Mouse (Mus musculus) retina, adult 2 months (tissue): ENCODE results near the gene Pdia5.

Experiments
- DNase-seq: peaks from one replicate; pipeline ENCODE4 v3.0.0-alpha.2; 2012; ENCODE audit warnings: low read depth, low spot score

Pdia5 gene

DNA sequence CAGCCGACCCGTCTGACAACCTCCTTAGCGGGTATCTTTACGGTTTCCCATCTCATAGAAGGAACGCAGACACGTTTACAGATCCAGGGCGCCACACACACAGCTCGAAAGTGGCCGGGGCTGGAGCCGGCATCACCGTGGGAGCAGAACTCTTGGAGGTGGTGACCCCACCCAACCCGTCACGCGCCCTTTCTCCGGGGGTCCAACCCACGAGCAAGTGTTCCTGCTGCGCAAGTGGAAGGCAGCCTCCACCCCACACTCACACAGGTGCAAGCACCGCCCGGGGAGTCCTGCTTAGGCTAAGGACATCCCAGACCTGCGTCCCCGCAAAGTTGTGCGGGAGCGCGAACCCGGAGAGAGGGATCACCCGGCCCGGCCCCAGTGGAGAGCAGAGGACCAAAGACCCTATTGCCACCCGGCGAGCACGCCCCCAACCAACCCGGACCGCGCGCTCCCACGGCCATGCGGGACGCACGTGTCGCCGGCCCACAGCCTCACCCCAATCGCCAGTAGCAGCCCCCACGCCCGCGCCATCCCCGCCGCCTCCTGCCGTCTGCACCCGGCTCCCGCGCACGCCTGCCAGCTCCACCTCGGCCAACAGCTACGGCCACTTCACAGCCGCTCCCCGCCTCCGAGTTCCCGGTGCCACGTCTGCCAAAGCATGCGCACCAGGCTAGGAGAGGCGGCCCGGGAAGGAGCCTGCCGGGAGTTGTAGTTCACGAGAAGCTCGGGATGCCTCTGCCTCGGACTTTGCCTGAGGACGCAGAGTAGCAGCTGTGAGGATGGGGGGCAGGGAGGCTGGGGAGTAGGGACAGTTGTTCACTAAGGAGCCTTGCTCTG is at the start of gene Pdia5:
Pdia5 (minus strand) TSS at position 643 of the 840 bp plus-strand sequence.
- DNase-seq = peak; percentile 65

DNA sequence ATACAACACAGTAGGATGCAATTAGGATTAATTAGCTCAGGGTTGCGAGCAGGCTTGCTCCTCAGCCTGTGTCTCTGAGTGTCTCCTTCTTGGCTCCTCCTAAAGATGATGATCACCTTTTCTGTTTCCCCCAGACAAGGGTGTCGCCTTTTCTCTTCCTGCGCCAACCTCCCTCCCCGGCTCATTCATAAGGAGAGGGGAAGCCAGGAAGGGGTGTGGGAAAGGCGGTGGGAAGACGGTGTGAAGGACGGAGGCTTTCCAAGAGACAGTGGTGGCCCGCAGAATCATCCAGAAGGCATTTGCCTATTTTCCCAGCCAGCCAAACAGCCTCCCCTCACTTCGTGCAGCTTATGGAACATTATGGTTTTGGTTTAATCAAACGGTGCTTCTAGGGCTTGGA is 48.4 kb upstream of the Pdia5 start:
- DNase-seq = no peak

- no peak for DNase-seq
These were observed 47.0 kb upstream of the Pdia5 start for GRCm38 (mm10) chr16:35537651-35538050.

DNA sequence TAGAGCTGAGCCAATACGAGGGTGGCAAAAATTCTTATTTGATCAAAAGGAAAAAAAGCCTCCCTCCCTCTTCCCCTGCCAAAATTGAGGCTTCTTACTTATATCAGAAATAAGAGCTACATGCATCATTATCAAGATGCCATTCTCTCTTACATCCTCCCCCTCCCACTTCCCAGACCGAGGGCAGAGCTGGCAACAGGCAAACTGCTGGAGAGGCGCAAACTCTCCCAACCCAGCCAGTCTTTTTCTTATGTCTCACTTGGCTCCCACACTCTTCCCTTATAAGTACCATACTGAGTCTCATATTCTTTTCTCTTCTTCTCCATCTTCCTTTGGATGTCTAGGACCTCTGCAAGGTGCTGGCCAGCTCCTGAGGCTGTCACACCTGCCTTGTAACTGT is 44.0 kb upstream of the Pdia5 start:
- no peak for DNase-seq

DNA sequence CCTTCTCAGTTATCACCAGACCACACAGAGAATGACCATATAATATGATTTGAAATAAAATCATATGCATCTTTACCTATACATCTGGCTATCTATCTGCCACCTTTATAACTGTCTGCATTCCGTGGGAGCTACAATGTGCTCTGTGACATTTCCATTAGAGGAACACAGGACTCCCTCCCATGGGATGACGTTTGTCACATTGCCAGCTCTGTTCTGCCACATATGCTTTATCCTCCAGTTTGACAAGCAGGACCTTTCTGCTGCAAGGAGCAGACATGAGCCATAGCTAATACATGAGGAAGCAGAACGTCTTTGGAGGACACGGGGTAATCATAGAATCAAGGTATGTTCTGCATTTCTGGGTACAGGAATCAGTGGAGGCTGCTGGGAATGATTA is 33.5 kb upstream of the Pdia5 start:
- DNase-seq = no peak

DNA sequence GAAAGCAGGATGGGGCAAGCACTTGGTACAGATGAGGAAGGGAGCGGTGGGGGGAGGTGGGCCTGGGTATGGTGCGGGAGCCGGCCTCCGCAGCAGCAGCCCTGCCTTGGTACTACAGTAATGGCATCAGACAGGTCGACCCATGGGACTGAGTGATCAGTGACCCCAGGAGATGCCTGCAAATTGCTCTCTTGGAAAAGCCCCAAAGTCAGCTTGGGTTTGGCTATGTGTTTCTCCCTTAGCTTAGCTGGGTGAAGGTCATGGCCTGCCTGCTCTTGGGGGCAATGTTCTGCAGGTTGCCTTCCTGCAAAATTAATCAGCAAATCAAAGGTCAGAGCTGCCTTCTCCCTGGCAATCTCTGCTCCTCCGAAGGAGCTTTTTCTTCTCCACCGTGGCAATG is 28.6 kb upstream of the Pdia5 start:
- no peak for DNase-seq

DNA sequence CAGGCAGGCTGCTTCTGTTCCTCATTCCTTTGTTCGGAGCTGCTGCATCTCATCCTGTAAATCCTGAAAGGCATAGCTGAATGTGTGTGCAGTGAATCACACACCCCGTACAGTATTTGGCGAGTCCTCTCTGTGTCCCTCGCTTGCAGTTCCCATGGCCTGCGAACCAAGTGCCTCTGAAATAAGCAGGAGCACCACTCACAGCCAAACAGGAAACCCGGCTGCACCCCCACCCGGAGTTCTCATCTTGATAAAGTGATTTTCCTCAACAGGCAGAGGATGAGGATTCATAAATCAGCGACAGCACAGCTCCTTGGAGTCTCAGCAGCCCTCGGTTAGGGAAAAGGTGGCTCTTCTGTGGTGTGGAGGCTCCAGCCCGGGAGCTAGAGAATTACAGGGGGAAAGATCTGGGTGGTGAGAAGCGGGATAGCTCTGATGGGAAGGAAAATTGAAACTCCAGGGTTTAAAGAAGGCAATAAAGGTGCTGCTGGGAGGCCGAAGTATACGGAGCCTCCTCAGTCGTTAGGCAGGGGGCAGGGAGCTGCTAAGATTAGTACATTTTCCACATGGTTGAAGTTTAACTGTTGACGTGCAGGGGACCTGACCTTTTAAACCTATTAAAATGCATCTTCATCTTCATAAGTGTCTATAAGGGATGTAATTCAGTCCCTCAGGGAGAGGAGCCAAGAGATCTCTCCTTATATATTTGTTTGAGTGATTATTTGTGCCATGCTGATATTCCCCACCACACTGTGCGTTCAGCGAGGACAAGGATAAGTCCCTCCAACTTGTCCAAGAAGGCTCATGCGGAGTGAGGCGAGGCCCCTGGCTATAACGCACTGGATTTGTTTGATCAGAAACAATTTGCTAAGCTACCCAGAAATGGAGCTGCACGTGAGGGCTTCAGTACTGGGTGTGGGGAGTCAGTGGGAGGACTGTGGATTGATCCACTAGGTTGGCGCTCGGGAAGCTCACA is 27.6 kb upstream of the Pdia5 start:
- no peak for DNase-seq

DNA sequence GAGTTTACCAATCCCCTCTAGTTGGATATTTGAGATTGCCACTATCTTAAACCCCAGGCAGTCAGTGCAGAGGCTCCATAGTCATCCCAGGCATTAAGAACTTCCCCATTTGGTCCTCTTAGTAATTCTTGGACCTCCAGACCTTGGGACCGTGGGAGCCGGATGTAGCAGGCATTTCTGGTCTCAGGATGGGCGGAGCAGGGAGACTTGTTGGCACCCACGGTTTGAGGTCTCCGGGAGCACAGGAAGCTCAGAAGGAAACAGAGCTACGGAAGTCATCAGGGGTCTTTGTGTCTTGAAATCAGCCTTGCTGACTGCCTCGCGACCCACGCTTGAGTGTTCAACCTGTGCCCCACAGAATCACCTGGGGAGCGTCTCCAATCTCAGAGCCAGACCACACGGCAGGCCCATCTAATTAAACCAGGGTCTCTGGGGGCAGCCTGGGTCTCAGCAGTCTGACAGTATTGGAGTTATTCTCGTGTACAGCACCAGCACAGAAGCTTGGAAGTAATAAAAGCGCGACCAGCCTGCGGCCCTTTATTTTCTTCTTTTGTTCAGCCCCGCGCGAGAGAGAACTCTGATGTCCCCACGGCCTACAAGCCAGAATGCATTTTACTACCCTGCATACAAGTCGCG is 25.4 kb upstream of the Pdia5 start:
- no peak for DNase-seq

GRCm38 (mm10) chr16:35509331-35510070 is 18.8 kb upstream of the Pdia5 start:
- DNase-seq = no peak

GRCm38 (mm10) chr16:35508581-35508980 is 17.9 kb upstream of the Pdia5 start:
- DNase-seq = no peak

DNA sequence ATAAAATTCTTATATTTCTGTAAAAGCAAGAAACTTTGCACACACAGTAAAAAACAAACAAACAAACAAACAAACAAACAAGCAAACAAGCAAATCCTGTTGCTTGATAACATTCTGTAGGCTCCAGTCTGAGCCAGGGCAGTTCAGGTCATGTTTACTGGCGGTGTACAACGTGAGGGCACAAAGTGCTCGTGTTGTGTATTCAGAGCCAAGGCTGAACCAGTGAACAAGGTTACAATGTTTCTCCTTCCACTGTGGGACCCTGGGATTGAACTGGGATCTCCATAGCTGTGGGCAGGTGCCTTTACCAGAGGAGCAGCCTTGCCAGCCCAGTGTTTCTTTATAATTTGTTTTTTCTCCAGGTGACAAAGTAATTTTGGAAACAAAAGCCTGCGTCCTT is 15.1 kb upstream of the Pdia5 start:
- no peak for DNase-seq

DNA sequence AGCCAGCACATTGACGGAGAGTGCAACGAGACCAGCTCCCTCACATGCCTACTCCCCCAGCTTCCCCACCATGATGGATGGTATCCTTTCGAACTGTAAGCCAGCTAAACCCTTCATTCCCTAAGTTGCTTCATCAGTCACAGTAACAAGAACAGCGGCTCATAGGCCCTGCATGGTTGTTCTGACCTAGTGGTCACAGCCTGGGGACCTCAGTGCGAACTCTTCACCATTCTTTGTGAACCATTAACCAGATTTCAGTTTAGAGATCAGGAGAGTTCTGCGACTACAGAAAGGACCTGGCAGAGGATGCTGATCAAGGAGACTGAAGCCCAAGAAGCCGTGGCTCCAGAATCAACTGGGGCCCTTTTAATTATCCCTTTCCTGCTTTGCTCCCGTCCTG is 13.6 kb upstream of the Pdia5 start:
- DNase-seq = no peak

GRCm38 (mm10) chr16:35502456-35502855 is 11.8 kb upstream of the Pdia5 start:
- no peak for DNase-seq

DNA sequence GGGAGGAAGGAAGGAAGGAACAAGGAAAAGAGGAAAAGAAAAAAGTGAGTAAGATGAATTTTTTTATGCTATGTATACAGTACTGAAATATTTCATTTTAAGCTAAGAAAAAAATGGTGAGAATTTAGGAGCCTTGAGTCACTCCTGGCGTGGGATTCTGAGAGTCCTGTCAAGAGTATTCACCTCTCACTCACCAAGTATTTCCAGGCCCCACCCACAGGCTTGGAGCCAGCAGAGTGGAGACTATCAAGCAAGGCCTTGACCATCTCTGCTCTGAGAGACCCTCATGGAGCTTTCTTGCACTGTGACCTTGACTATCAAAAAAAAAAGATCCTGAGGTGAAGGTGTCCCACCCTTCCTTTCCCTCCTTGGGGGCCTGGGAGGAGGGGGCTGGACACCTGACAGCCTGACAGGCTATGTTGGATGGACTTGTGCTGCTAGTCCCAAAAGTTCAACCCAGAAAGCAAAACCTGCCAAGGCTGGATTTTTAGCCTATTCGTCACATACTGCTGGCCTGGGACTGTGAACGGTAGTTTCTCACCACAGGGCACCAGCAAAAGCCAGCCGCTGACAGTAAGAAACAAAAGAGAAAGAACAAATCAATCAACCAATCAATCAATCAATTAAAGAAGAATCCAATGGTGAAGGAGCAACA is 10.6 kb upstream of the Pdia5 start:
- DNase-seq = no peak

GRCm38 (mm10) chr16:35500342-35500741 is 9.7 kb upstream of the Pdia5 start:
- no peak for DNase-seq

GRCm38 (mm10) chr16:35489793-35490192 is 880 bp downstream of the Pdia5 start:
- no peak for DNase-seq

GRCm38 (mm10) chr16:35489066-35489718 is 1.5 kb downstream of the Pdia5 start:
- no peak for DNase-seq

DNA sequence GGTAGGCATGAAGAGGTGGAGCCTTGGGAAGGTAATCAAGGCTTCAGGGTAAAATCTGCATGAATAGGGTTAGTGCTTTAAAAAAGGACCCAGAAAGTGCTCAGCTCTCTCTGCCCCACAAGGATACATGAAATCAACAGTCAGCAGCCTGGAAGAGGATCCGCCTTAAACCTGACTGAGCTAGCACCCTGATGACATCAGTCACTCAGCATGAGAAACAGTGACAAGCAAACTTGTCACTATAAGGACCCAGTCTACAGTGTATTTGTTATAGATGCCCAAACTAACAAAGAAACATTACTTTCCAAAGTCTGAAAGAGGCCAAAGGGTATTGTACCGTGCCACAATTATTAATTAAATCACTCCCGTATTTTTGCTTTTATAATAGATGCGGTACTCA is 2.9 kb downstream of the Pdia5 start:
- no peak for DNase-seq

GRCm38 (mm10) chr16:35487056-35487455 is 3.6 kb downstream of the Pdia5 start:
- DNase-seq = no peak

DNA sequence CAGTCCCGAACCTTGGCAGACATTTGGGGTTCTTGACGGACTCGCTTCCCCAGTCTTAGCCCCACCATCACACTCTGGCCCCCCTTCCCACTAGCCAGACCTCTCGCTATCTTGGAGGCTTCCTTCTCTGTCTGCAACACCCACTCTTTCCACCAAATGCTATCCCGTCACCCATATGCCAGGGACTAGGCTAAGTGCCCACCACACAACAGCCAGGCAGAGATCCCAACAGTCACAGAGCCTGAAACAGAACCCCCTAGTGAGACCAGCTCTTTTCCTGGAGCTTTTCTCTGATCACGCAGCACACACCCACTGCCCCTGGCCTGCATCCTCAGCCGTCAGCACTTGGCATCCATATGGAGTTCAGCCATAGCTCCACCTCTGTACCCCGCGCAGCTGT is 5.0 kb downstream of the Pdia5 start:
- DNase-seq = no peak
